Mouse (Mus musculus): ENCODE measurements around the gene 4933434E20Rik.

- TF ChIP-seq CTCF (IDR thresholded peaks at IDR 0.05; ENCODE audit: low read depth, low read length), result no peak
- TF ChIP-seq TAL1 (conservative IDR thresholded peaks at IDR 0.05; ENCODE audit: low read depth, low read length), result no peak
- TF ChIP-seq GATA1 (IDR thresholded peaks at IDR 0.05; ENCODE audit: borderline replicate concordance, low read length), result no peak
- no peak for TF ChIP-seq POLR2AphosphoS5 (IDR thresholded peaks at IDR 0.05; ENCODE audit: insufficient replicate concordance, low read depth, low read length)
- TF ChIP-seq GATA2 (IDR thresholded peaks at IDR 0.05; ENCODE audit: borderline replicate concordance, low read depth, low read length), result no peak
Measured at GRCm38 (mm10) chr3:90097928-90098327, 46.5 kb downstream of the 4933434E20Rik start.
